Mouse (Mus musculus) hindbrain, postnatal 0 days (tissue): ENCODE measurements around the gene Xylt1. TPM values are rescaled to one million over a fixed set of nuclear protein-coding genes. Genes with fewer than 3 reads are reported as not detected.

Experiments used
- ATAC-seq: fragments of 200-750 bp; cut with Nextera tagmentation; 2 replicates; pipeline ENCODE4 v1.8.0; 2017; ENCODE audit warnings: mild to moderate bottlenecking, moderate TSS enrichment, moderate library complexity
- DNase-seq: peaks from one replicate; pipeline ENCODE4 v3.0.0-alpha.2; 2015; ENCODE audit warnings: low spot score
- H3K27ac ChIP-seq: fragments of 300-500 bp; sonication (generic); 2 replicates; pipeline ENCODE4 v1.5.1; 2014; ENCODE audit warnings: mild to moderate bottlenecking
- H3K27me3 ChIP-seq: fragments of 300-500 bp; sonication (generic); 2 replicates; pipeline ENCODE4 v1.6.1; 2014; ENCODE audit warnings: low read length, mixed read lengths; ENCODE audit not compliant: insufficient read depth
- H3K36me3 ChIP-seq: fragments of 300-500 bp; sonication (generic); 2 replicates; pipeline ENCODE4 v1.6.1; 2014; ENCODE audit warnings: low read length, mixed read lengths; ENCODE audit not compliant: insufficient read depth
- H3K4me1 ChIP-seq: fragments of 300-500 bp; sonication (generic); 2 replicates; pipeline ENCODE4 v1.6.1; 2014; ENCODE audit warnings: antibody characterized with exemption, low read length, mixed read lengths; ENCODE audit not compliant: insufficient read depth
- H3K4me2 ChIP-seq: fragments of 300-500 bp; sonication (generic); 2 replicates; pipeline ENCODE4 v1.6.1; 2014; ENCODE audit warnings: low read depth, mild to moderate bottlenecking, low read length, moderate library complexity, mixed read lengths
- H3K4me3 ChIP-seq: fragments of 300-500 bp; sonication (generic); 2 replicates; pipeline ENCODE4 v1.5.1; 2014; ENCODE audit warnings: low read length
- H3K9ac ChIP-seq: fragments of 300-500 bp; sonication (generic); replicated peaks from 2 replicates; pipeline ENCODE4 v1.6.1; 2014; ENCODE audit warnings: mild to moderate bottlenecking, low read length, moderate library complexity, mixed read lengths
- H3K9me3 ChIP-seq: fragments of 300-500 bp; sonication (generic); 2 replicates; pipeline ENCODE4 v1.6.1; 2016; ENCODE audit warnings: low read length, mixed read lengths
- CTCF ChIP-seq: IDR thresholded peaks from 2 replicates; pipeline ENCODE4 v1.5.1; 2016; ENCODE audit warnings: antibody characterized with exemption, control low read depth, low read depth
- WGBS: fragments of 180-500 bp; shearing (Covaris S2); extraction: QIAGEN DNeasy Blood & Tissue Kit; methylation state at CpG from one replicate; pipeline ENCODE4 v1.1.7; 2014; 5-methylcytosine and 5-hydroxymethylcytosine counted together
- polyA plus RNA-seq: library from polyadenylated mRNA; unstranded; fragments of >200 nt; fragmentation: Nextera tagmentation; extraction: Ambion mirVana; gene quantifications from 2 replicates; pipeline ENCODE4 v1.2.1, GENCODE M21; 2015
- total RNA-seq: library from RNA; depleted of rRNA; stranded (reverse); fragments of >200 nt; gene quantifications from 2 replicates; pipeline ENCODE4 v1.2.3, GENCODE M21; 2014

Xylt1 gene
- total and polyA plus RNA-seq, 2 experiments from 2014 or later: 3.0 to 16.6 TPM

- Histone ChIP-seq H3K27me3 (0 out of 2 replicates have a peak, but pooled peaks cover 4% of the 10 kb centered on the region), H3K4me1 (peaks cover 5% of the 10 kb centered on the region; the same call in 1 of the 2 replicates), H3K4me3 (peak overlapping the region; percentile 86), H3K4me2 (peak overlapping the region; percentile 83), H3K9ac (peak overlapping the region; percentile 84), H3K36me3 (no peaks in the 10 kb centered on the region), H3K27ac (peak overlapping the region; percentile 75; the same call in 1 of the 2 replicates), H3K9me3 (no peaks in the 10 kb centered on the region)
- DNase-seq (peak; percentile 17), ATAC-seq (no peak)
- TF ChIP-seq CTCF: no peak
- WGBS: 19% methylated on average over 2 of the region's 2 CpGs
These were observed 1.2 kb downstream of the Xylt1 start for GRCm38 (mm10) chr7:117382006-117382405.

GRCm38 (mm10) chr7:117383147-117383940, 2.6 kb downstream of the Xylt1 start:
- WGBS: 58% methylated on average over 7 of the region's 7 CpGs
- no peaks in the 10 kb centered on the region for H3K27me3 ChIP-seq
- ATAC-seq: peak; percentile 40

GRCm38 (mm10) chr7:117386376-117386775, 5.6 kb downstream of the Xylt1 start:
- Histone ChIP-seq H3K27me3 (no peaks in the 10 kb centered on the region), H3K4me1 (peaks cover 5% of the 10 kb centered on the region; the same call in 1 of the 2 replicates), H3K36me3 (no peaks in the 10 kb centered on the region), H3K27ac (no peak overlapping the region), H3K4me3 (no peak overlapping the region), H3K9ac (no peak overlapping the region), H3K4me2 (peak overlapping the region; percentile 18; the same call in 1 of the 2 replicates), H3K9me3 (no peaks in the 10 kb centered on the region)
- no peak for TF ChIP-seq CTCF
- ATAC-seq (no peak), DNase-seq (no peak)
- WGBS: 84% methylated on average over 4 of the region's 4 CpGs

More at GRCm38 (mm10) chr7:117383147-117383940, 2.6 kb downstream of the Xylt1 start:
- peak overlapping the region; percentile 13; the same call in 1 of the 2 replicates for H3K9ac ChIP-seq
- DNase-seq: peak; percentile 87
- peak overlapping the region; percentile 83 for H3K4me2 ChIP-seq
- no peaks in the 10 kb centered on the region for H3K9me3 ChIP-seq
- peaks cover 5% of the 10 kb centered on the region; the same call in 1 of the 2 replicates for H3K4me1 ChIP-seq
- H3K36me3 ChIP-seq: no peaks in the 10 kb centered on the region
- peak overlapping the region; percentile 86 for H3K4me3 ChIP-seq
- peak; percentile 81 for TF ChIP-seq CTCF
- 0 out of 2 replicates have a peak overlapping the region, but pooled peaks have one; percentile 17 for H3K27ac ChIP-seq

- DNase-seq (no peak), ATAC-seq (no peak)
- no peak for TF ChIP-seq CTCF
- Histone ChIP-seq H3K36me3 (no peaks in the 10 kb centered on the region), H3K4me1 (no peaks in the 10 kb centered on the region), H3K9me3 (no peaks in the 10 kb centered on the region), H3K4me2 (no peak overlapping the region), H3K9ac (no peak overlapping the region), H3K27me3 (no peaks in the 10 kb centered on the region), H3K4me3 (no peak overlapping the region), H3K27ac (no peak overlapping the region)
- WGBS: 93% methylated on average over 9 of the region's 9 CpGs
These were observed 7.7 kb downstream of the Xylt1 start for GRCm38 (mm10) chr7:117388284-117388988.

GRCm38 (mm10) chr7:117389048-117389447, 8.3 kb downstream of the Xylt1 start:
- H3K9me3 ChIP-seq: no peaks in the 10 kb centered on the region
- 0 out of 2 replicates have a peak, but pooled peaks cover 3% of the 10 kb centered on the region for H3K4me1 ChIP-seq
- DNase-seq: no peak
- no peaks in the 10 kb centered on the region for H3K27me3 ChIP-seq
- H3K4me2 ChIP-seq: no peak overlapping the region
- H3K27ac ChIP-seq: no peak overlapping the region
- H3K36me3 ChIP-seq: no peaks in the 10 kb centered on the region
- WGBS: 89% methylated on average over 3 of the region's 3 CpGs
- H3K4me3 ChIP-seq: no peak overlapping the region
- no peak for ATAC-seq
- no peak overlapping the region for H3K9ac ChIP-seq
- no peak for TF ChIP-seq CTCF

- no peak for TF ChIP-seq CTCF
- Histone ChIP-seq H3K9me3 (no peaks in the 10 kb centered on the region), H3K4me1 (0 out of 2 replicates have a peak, but pooled peaks cover 10% of the 10 kb centered on the region), H3K36me3 (no peaks in the 10 kb centered on the region), H3K9ac (no peak overlapping the region), H3K4me3 (no peak overlapping the region), H3K4me2 (no peak overlapping the region), H3K27ac (no peak overlapping the region), H3K27me3 (no peaks in the 10 kb centered on the region)
- DNase-seq (no peak), ATAC-seq (no peak)
- 82% methylated on average over 13 of the region's 13 CpGs for WGBS
These were observed 12.2 kb downstream of the Xylt1 start for GRCm38 (mm10) chr7:117392863-117393569.
